Mouse (Mus musculus) embryo, embryonic 10.5 days (tissue): Measurements from ENCODE around the gene Ptov1.

Experiments
- DNase-seq: peaks from one replicate; pipeline ENCODE4 v3.0.0-alpha.2; 2015; ENCODE audit warnings: low spot score

The Ptov1 gene

GRCm38 (mm10) chr7:44839491-44840191 lies 29.9 kb downstream of the Ptov1 start:
- peak; percentile 55 for DNase-seq

GRCm38 (mm10) chr7:44839171-44839490 lies 30.5 kb downstream of the Ptov1 start:
- no peak for DNase-seq

DNA sequence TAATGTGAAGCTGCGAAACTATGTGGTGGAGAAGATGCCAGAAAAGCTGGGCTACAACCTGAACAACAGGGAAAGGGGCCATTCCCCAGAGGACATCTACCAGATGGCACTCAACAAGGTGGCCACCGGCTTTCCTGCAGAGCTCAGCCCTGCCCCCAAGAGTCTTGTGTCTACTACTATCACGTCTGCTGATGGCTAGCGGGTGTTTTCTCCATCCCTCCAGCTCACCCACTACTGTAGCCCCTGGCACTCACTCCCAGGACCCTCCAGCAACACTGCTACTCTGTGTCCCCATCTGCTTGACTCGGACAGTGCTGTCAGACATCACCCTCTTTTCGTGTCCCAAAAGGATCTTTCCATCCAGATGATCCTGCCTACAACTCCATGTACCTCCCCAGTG lies 31.5 kb downstream of the Ptov1 start:
- DNase-seq = no peak

DNA sequence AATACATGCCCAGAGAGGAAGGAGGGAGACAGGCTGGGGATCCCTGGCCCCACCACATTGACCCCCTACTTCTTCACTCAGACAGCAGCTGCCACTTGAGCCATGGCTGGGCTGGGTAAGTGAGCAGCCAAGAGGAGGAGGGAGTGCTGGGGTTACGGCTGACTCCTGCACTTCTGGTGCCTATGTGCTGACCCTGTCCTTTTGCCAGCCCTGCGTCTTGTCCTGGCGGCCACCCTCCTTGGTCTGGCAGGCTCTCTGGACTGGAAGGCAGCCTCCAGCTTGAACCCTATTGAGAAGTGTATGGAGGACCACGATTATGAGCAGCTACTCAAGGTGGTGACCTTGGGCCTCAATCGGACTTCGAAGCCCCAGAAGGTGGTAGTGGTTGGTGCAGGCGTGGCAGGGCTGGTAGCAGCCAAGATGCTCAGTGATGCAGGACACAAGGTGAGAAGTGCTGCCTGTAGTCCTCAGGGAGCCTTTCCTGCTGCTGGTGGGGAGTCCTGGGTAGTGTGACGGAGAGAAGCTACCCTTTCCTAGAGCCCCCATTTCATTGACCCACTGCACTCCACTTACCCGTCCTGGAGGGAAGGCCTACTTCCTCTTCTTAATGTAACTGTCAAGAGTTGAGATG lies 33.0 kb downstream of the Ptov1 start:
- DNase-seq = no peak

- no peak for DNase-seq
Measured at GRCm38 (mm10) chr7:44836016-44836404, 33.6 kb downstream of the Ptov1 start.

GRCm38 (mm10) chr7:44835373-44836015 lies 34.1 kb downstream of the Ptov1 start:
- DNase-seq = no peak

GRCm38 (mm10) chr7:44832763-44833162 lies 36.8 kb downstream of the Ptov1 start:
- DNase-seq = no peak

GRCm38 (mm10) chr7:44828706-44829105 lies 40.9 kb downstream of the Ptov1 start:
- no peak for DNase-seq

DNA sequence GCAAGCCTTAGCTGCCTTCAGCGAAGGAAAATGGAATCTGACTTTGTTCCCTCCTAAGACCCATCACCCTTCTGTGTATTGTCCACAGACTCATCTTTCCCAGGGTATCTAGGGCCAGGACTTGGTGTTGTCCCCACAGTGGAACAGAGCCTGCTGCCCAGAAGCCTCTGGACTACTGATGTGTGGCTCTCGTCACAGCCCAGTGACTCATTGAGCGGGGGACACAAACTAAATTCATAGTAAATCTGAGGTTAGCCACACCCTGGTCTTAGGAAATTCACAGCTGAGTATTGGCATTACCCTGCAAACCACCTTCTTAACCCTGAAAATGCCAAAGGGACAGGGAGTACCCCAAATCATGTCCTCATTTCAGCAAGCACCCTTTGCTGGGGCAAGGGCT lies 42.8 kb downstream of the Ptov1 start:
- DNase-seq = no peak

- DNase-seq = peak; percentile 84
Measured at GRCm38 (mm10) chr7:44824872-44825271, 44.7 kb downstream of the Ptov1 start.

GRCm38 (mm10) chr7:44823409-44823808 lies 46.2 kb downstream of the Ptov1 start:
- peak; percentile 35 for DNase-seq

- DNase-seq = no peak
Measured at GRCm38 (mm10) chr7:44821666-44822448, 47.7 kb downstream of the Ptov1 start.

DNA sequence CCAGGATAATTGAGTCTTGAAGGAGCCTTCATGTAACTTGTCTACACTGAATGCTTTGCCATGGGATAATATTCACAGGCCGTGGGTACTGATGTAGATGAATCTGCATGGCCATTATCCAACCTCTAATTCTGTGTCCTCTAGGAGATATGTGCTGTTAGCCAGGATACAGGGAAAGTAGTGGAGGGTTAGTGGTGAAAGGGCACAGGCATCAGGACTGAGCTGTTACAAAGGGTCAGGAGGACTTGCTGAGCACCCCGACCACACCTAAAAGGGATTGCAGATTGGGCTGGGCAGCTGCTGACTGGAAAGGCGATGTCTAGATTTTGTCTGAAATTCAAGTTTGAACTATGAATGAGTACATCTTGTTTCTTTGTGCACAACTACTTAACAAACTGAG lies 49.1 kb downstream of the Ptov1 start:
- DNase-seq = no peak

DNA sequence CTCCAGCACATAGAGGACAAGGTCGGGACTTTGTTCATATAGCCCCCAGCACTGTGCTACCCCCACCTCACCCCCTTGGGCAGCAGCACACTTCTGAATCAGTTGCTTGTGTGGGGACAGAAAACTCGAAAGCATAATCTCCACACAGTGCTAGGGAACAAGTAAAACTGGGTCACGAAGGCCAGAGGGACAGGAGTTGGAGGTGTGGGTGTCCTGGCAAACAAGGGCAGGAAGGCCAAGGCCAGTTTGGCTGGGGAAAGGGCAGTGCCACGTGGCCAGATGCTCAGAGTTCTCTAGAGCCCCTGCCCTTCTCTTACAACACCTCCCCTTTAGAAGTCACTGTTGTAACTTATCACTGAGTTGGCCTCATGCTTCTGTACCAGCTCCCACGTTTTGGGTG lies 49.7 kb downstream of the Ptov1 start:
- DNase-seq = no peak

GRCm38 (mm10) chr7:44819391-44819790 lies 50.2 kb downstream of the Ptov1 start:
- DNase-seq = no peak

DNA sequence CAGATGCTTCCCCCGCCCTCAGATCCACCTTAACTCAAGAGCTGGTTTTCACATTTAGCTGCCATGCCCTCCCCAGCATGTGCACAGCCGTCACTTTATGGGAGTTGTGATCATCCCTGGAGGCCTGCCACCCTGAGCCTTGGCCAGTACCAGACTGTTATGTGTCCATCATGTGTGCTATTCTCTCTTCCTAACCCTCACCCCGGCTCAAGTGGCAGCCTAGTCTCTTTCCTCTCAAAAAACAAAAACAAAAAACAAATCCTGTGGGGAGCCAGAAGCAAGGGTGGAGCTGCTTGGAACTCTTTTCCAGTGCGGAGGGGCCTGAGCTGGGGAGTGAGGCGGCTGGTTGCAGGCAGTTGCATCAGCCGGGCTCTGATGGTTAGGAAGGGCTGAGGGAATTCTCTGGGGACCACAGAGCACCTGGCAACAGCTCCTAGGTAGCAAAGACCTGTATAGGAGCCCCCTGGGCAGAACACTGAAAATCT lies 50.8 kb downstream of the Ptov1 start:
- DNase-seq = no peak

DNA sequence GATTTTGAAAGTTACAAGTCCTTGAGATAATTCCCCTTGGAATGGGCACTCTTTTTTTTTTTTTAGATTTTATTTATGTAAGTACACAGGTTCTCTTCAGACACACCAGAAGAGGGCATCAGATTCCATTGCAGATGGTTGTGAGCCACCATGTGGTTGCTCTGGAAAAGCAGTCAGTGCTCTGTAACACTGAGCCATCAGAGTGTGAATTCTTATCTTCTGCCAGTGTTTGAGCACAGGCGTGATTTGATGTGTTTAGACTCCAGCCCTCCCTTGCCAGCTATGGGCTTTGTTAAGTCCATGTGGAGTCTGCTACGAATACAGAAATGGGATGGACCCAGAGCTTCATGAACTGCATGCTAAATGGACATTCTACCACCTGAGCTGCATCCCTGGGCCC lies 51.4 kb downstream of the Ptov1 start:
- no peak for DNase-seq

GRCm38 (mm10) chr7:44817441-44817840 lies 52.1 kb downstream of the Ptov1 start:
- no peak for DNase-seq

DNA sequence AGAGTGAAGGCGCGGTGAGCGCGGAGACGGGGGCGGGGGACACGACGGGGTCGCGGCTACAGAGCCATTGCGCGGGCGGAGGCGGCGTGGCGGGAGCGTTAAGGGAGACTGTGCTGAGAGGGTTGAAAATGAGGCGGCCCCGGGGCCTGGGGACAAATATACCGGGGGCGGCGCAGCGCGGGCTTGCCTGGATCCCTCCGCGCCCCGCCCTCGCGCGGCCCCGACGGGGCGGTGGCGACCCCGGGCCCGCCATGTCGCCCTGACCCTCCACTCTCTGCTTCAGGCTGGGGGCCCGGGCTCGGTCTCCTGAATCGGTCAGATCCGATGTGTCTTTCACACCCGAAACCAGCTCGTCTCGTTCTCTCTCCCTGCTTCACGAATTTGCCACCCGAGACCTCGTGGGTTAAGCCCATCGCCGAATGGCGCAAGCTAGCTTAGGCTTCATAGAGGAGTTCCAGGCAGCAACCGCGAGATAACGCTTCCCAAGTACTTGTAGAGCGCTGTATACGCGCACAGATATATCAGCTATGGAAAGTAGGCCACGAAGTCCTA lies 53.0 kb downstream of the Ptov1 start, which contains the start of gene Atf5:
Gene Atf5 (minus strand): TSS at position 189 of the 552 bp plus-strand sequence.
- DNase-seq = peak; percentile 67

DNA sequence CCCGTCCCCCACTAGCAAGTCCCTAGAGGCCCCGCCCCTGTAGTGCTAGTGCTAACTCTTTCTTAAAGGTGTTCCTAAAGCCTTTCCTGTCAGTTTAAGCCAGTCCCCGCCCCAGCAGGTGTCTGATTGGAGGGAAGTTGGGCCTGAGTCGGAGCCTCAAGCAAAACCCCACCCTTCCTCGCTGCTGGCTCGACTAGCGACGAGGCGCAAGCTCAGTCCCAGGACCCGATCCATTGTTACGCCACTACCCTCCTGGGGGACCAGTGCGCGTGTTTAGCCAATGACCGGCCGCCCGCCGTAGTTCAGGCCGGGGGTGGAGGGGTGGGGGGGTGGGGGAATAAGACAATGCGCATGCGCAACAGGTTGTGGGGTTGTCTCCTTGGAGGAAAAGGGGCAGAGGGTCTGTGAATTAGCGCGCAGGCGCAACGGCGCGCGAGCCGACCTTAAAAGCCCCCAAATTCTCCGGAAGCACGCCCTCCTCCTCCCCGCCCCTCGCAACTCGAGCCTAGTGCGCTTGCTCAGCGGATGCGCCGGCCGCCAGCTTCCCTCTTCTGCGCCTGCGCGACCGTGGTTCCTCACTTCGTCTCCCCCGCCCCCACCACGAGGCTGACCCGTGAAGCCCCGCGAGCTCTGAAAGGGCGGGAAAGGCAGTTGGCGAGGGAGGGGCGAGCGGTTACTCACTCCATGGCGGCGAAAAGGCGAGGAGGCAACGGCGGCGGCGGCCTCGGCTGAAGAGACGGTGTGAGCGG lies 53.7 kb downstream of the Ptov1 start, which contains the start of the genes Nup62 and Il4i1:
Gene Nup62 (plus strand): TSS at position 368 of the 749 bp plus-strand sequence.
Gene Il4i1 (plus strand): TSS at position 667 of the 749 bp plus-strand sequence.
- DNase-seq = peak; percentile 100

DNA sequence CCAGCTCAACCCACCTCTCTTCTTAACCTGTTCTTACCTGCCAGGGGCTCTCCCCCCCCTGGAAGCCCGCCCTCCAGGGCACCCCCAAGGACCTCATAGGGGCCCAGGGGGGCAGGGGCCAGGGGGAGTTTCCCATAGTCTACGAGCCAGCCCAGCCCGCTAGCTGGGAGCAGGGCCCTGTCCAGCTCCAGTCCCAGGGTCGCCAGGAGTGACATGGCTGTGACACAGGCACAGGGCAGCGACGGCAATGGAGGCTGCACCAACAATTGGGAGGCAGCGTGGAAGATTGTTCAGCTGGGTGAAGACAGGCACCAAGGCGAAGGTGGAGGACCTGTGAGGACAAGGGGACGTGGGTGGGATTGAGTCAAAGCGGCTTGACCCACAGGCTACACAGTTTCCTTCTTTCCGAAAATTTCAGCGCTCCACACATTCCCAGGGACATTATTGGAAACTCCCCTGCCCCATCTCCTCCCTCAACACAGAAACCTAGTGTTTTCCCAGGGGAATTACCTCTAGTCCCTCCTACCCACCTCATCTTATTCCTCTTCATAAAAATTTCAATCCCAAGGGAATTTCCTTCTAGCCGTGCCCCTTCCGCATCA lies 54.5 kb downstream of the Ptov1 start:
- peak; percentile 13 for DNase-seq
